Mouse (Mus musculus) cortical plate, adult 2 months (tissue): Measurements from ENCODE around the gene Sesn1.

Source experiments
- CTCF ChIP-seq: fragments of 200-500 bp; IDR thresholded peaks from 2 replicates; pipeline ENCODE4 v1.5.1; 2011; ENCODE audit warnings: mild to moderate bottlenecking, control low read depth, low read length; ENCODE audit not compliant: insufficient read depth; ENCODE audit errors: extremely low read depth
- POLR2A ChIP-seq: fragments of 200-500 bp; IDR thresholded peaks from 2 replicates; pipeline ENCODE4 v1.6.1; 2011; ENCODE audit warnings: mild to moderate bottlenecking, low read length, control low read depth; ENCODE audit not compliant: insufficient read depth; ENCODE audit errors: extremely low read depth

GRCm38 (mm10) chr10:41863053-41863452, 53.3 kb downstream of the Sesn1 start:
- TF ChIP-seq CTCF: no peak
- TF ChIP-seq POLR2A: no peak
